Mouse (Mus musculus): ENCODE results near the gene Uqcc1. TPM values are rescaled to one million over a fixed set of nuclear protein-coding genes. Genes with fewer than 3 reads are reported as not detected.

Gene Uqcc1
- polyA plus RNA-seq, 1 experiment from 2014 or later: 76.1 TPM

DNA sequence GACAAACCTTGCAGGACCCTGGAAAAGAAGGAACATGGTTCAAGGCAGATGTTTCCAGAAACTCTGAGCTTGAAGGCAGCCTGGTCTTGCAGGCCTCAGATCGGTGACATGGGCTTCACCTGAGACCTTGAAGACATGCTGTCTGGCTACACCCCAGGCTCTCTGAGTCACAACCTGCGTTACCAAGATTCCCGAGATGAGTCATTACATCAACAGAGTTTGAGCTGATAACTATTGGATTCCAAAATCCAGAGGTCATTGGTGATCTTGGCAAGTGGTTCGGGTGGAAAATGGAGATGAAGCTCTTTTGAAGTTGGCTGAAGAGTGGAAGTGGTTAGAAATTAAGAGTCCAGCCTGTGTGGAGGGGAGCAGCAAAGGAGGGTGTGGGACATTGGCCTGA is 120.5 kb downstream of the Uqcc1 start:
- no peaks in the 10 kb centered on the region; the same call in 1 of the 2 replicates for H3K27me3 ChIP-seq (replicated peaks; ENCODE audit: control insufficient read depth, insufficient read depth, low read length)

DNA sequence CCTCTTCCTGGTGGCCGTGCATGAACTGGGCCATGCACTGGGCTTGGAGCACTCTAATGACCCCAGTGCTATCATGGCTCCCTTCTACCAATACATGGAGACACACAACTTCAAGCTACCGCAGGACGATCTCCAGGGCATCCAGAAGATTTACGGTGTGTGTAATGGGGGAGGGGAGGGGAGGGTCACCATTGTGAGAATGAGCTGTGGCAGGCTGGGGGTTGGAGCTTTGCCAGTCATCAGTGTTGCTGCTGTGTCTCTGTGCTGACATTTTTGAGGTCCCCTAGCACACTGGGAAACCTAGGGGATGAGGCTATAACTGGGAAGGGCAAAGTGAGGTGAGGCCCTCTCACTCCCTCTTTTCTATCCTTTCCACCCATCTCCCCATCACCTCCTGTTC is 122.7 kb downstream of the Uqcc1 start:
- ATAC-seq (replicated peaks; ENCODE audit: low FRiP score) (no peak), DNase-seq (ENCODE audit: low spot score) (no peak)
- Histone ChIP-seq H3K36me3 (ENCODE audit: control insufficient read depth, insufficient read depth, low read length) (no peaks in the 10 kb centered on the region), H3K4me2 (no peak overlapping the region), H3K4me1 (replicated peaks; ENCODE audit: control insufficient read depth, insufficient read depth, low read length) (no peaks in the 10 kb centered on the region), H3K27me3 (replicated peaks; ENCODE audit: control insufficient read depth, insufficient read depth, low read length) (no peaks in the 10 kb centered on the region; the same call in 1 of the 2 replicates), H3K4me3 (ENCODE audit: low read depth, low read length) (no peak overlapping the region), H3K9me3 (ENCODE audit: control insufficient read depth, low read length) (no peaks in the 10 kb centered on the region), H3K27ac (ENCODE audit: low read depth, low read length) (no peak overlapping the region), H3K9ac (ENCODE audit: low read depth, low read length) (no peak overlapping the region)
- 73% methylated on average over 4 of the region's 4 CpGs for WGBS

More for the DNA sequence above, 120.5 kb downstream of the Uqcc1 start:
- whole genome bisulfite sequencing: 79% methylated on average over 4 of the region's 4 CpGs
- Histone ChIP-seq H3K4me2 (no peak overlapping the region), H3K4me1 (replicated peaks; ENCODE audit: control insufficient read depth, insufficient read depth, low read length) (no peaks in the 10 kb centered on the region), H3K9ac (ENCODE audit: low read depth, low read length) (no peak overlapping the region), H3K27ac (ENCODE audit: low read depth, low read length) (no peak overlapping the region), H3K9me3 (ENCODE audit: control insufficient read depth, low read length) (no peaks in the 10 kb centered on the region), H3K4me3 (ENCODE audit: low read depth, low read length) (no peak overlapping the region), H3K36me3 (ENCODE audit: control insufficient read depth, insufficient read depth, low read length) (no peaks in the 10 kb centered on the region)
- ATAC-seq (replicated peaks; ENCODE audit: low FRiP score) (no peak), DNase-seq (ENCODE audit: low spot score) (no peak)

DNA sequence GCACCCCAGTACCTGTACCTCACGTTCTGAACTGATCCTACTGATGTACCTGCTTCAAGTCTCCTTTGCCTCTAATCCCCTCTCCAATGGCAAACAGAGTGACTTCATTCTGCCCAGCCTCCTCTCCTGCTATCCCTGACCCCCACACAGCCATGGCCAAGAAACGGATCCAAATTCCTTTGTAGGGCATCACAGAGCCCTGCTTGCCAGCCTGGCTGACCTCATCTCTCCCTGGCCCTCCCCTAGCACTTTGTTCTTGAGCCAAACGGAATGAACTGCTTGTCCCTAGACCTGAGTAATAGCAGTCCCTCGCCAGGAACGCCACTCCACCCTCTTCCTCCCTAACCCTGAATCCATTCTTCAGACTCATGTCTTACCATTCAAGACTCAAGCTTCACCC is 123.6 kb downstream of the Uqcc1 start:
- WGBS: 78% methylated on average over 5 of the region's 5 CpGs
- no peak overlapping the region for H3K9ac ChIP-seq (ENCODE audit: low read depth, low read length)
- H3K36me3 ChIP-seq (ENCODE audit: control insufficient read depth, insufficient read depth, low read length): no peaks in the 10 kb centered on the region
- no peak for ATAC-seq (replicated peaks; ENCODE audit: low FRiP score)
- no peak for DNase-seq (ENCODE audit: low spot score)
- no peaks in the 10 kb centered on the region for H3K4me1 ChIP-seq (replicated peaks; ENCODE audit: control insufficient read depth, insufficient read depth, low read length)
- no peak overlapping the region for H3K4me3 ChIP-seq (ENCODE audit: low read depth, low read length)
- no peaks in the 10 kb centered on the region for H3K9me3 ChIP-seq (ENCODE audit: control insufficient read depth, low read length)
- H3K27me3 ChIP-seq (replicated peaks; ENCODE audit: control insufficient read depth, insufficient read depth, low read length): no peaks in the 10 kb centered on the region; the same call in 1 of the 2 replicates
- H3K27ac ChIP-seq (ENCODE audit: low read depth, low read length): no peak overlapping the region
- no peak overlapping the region for H3K4me2 ChIP-seq

DNA sequence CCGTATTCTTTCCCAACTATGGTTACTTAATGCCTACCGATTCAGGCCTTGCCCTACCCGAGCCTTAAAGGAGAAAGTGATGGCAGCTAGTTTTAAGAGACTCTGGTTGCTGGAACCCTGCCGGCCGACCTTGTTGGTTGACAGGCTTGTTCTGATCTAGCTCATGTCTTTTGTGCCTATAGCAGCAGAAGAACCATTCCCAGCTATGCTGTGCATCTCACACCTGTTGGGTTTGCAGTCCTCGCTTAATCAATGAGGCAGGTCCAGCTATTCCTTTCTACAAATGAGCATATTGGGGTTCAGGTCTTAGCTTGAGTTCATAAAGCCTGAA is 124.2 kb downstream of the Uqcc1 start:
- no peak overlapping the region for H3K9ac ChIP-seq (ENCODE audit: low read depth, low read length)
- H3K27me3 ChIP-seq (replicated peaks; ENCODE audit: control insufficient read depth, insufficient read depth, low read length): no peaks in the 10 kb centered on the region; the same call in 1 of the 2 replicates
- no peak overlapping the region for H3K4me3 ChIP-seq (ENCODE audit: low read depth, low read length)
- H3K27ac ChIP-seq (ENCODE audit: low read depth, low read length): no peak overlapping the region
- H3K4me1 ChIP-seq (replicated peaks; ENCODE audit: control insufficient read depth, insufficient read depth, low read length): no peaks in the 10 kb centered on the region
- 71% methylated on average over 6 of the region's 6 CpGs for WGBS
- no peaks in the 10 kb centered on the region for H3K36me3 ChIP-seq (ENCODE audit: control insufficient read depth, insufficient read depth, low read length)
- H3K9me3 ChIP-seq (ENCODE audit: control insufficient read depth, low read length): no peaks in the 10 kb centered on the region
- H3K4me2 ChIP-seq: no peak overlapping the region
- no peak for ATAC-seq (replicated peaks; ENCODE audit: low FRiP score)
- no peak for DNase-seq (ENCODE audit: low spot score)

DNA sequence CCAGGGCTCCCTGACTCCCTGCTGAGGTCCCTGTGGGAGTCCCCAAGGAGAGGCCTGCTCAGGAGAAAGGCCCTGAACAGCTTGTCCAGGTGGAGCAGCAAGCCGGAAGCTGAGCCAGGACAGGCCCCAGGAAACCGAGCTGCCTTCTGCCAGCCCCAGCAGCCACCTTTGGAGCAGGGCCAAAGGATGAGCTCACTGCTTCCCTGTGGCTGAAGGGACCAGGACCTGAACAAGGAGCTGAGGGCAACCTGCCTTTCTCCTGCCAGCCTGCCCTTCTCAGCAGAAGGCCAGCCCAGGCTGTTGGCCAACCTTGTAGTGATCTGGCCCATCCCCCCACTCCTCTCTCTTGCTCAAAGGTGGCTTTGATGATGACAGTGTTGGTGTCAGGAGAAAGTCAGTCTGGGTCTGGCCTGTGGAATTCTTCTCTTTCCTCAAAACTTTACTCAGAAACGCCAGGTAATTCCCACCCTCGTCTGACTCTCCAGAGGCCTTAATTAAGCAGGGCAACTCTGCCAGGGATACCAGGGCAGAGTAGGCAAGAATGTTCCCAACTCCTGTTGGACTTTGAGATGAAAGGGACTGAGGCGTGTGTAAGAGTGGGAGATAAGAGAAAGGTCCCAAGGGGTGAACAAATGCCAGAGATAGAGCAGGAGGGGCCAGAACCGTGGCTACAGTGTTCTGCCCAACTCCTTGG is 124.7 kb downstream of the Uqcc1 start:
- no peak overlapping the region for H3K4me3 ChIP-seq (ENCODE audit: low read depth, low read length)
- DNase-seq (ENCODE audit: low spot score) (no peak), ATAC-seq (replicated peaks; ENCODE audit: low FRiP score) (no peak)
- 44% methylated on average over 6 of the region's 6 CpGs for WGBS
- H3K27me3 ChIP-seq (replicated peaks; ENCODE audit: control insufficient read depth, insufficient read depth, low read length): 0 out of 2 replicates have a peak, but pooled peaks cover 2% of the 10 kb centered on the region
- H3K4me2 ChIP-seq: no peak overlapping the region
- no peak overlapping the region for H3K9ac ChIP-seq (ENCODE audit: low read depth, low read length)
- H3K9me3 ChIP-seq (ENCODE audit: control insufficient read depth, low read length): no peaks in the 10 kb centered on the region
- H3K27ac ChIP-seq (ENCODE audit: low read depth, low read length): no peak overlapping the region
- H3K36me3 ChIP-seq (ENCODE audit: control insufficient read depth, insufficient read depth, low read length): no peaks in the 10 kb centered on the region
- H3K4me1 ChIP-seq (replicated peaks; ENCODE audit: control insufficient read depth, insufficient read depth, low read length): no peaks in the 10 kb centered on the region

DNA sequence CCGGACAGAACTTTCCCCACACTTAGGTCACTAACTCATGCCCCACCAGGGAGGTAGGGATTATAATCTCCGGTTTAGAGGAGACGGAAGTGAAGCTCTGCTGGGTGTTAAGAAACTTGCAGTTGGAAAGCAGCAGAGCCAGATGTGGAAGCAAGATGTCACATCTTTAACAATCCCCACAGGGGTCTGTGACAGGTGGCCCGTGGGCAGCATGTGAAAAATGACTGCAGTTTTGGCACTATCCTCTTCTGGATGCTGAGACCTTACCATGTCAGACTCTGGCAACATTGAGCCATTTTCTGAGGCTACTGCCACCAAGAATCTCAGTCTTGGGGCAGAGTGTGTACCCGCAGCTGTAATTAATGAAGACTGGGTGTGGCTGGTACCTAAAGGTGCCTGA is 126.1 kb downstream of the Uqcc1 start:
- DNase-seq (ENCODE audit: low spot score): no peak
- WGBS: 67% methylated on average over 5 of the region's 5 CpGs
- Histone ChIP-seq H3K36me3 (ENCODE audit: control insufficient read depth, insufficient read depth, low read length) (no peaks in the 10 kb centered on the region), H3K9me3 (ENCODE audit: control insufficient read depth, low read length) (no peaks in the 10 kb centered on the region), H3K27ac (ENCODE audit: low read depth, low read length) (no peak overlapping the region), H3K4me1 (replicated peaks; ENCODE audit: control insufficient read depth, insufficient read depth, low read length) (no peaks in the 10 kb centered on the region), H3K9ac (ENCODE audit: low read depth, low read length) (no peak overlapping the region), H3K4me2 (no peak overlapping the region), H3K27me3 (replicated peaks; ENCODE audit: control insufficient read depth, insufficient read depth, low read length) (peaks cover 6% of the 10 kb centered on the region; the same call in 1 of the 2 replicates), H3K4me3 (ENCODE audit: low read depth, low read length) (no peak overlapping the region)
- ATAC-seq (replicated peaks; ENCODE audit: low FRiP score): no peak

DNA sequence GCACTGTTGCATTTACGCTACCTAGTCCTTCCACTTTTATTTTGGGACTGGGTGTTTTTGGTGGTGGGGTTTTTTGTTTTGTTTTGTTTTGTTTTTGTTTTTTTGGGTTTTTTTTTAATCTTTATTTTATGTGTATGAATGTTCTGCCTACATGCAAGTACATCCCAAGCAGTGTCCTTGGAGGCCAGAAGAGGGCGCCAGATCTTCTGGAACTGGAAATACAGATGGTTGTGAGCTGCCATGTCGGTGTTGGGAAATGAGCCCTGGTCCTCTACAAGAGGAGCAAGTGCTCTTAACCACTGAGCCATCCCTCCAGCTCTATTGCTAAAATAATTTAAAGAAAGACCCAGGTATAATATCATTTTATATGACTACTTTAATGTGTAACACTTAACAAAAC is 127.3 kb downstream of the Uqcc1 start:
- ATAC-seq (replicated peaks; ENCODE audit: low FRiP score) (no peak), DNase-seq (ENCODE audit: low spot score) (no peak)
- Histone ChIP-seq H3K9ac (ENCODE audit: low read depth, low read length) (no peak overlapping the region), H3K36me3 (ENCODE audit: control insufficient read depth, insufficient read depth, low read length) (no peaks in the 10 kb centered on the region), H3K4me3 (ENCODE audit: low read depth, low read length) (no peak overlapping the region), H3K27ac (ENCODE audit: low read depth, low read length) (no peak overlapping the region), H3K9me3 (ENCODE audit: control insufficient read depth, low read length) (no peaks in the 10 kb centered on the region), H3K4me1 (replicated peaks; ENCODE audit: control insufficient read depth, insufficient read depth, low read length) (no peaks in the 10 kb centered on the region), H3K4me2 (no peak overlapping the region), H3K27me3 (replicated peaks; ENCODE audit: control insufficient read depth, insufficient read depth, low read length) (peaks cover 6% of the 10 kb centered on the region; the same call in 1 of the 2 replicates)
- WGBS: 49% methylated on average over 3 of the region's 3 CpGs

DNA sequence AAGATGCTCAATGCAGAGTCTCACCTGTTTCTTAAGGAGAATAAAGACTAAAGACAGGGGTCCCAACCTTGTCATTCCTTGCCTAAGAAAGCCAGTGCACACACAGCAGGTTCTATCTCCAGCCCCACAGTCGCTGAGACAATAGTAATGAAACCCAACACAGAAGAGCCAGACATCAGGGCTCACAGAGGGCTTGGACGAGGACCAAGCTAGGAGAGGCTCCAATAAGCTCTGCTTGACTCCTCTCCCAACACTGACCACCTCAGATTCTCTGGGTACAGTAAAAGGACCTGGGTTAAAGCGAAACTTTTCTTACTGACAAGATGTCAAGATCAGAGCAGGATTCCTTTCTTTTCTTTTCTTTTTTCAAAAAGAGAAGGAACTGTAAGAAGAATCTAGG is 131.5 kb downstream of the Uqcc1 start:
- no peak overlapping the region for H3K9ac ChIP-seq (ENCODE audit: low read depth, low read length)
- H3K4me3 ChIP-seq (ENCODE audit: low read depth, low read length): no peak overlapping the region
- no peak overlapping the region for H3K27ac ChIP-seq (ENCODE audit: low read depth, low read length)
- no peaks in the 10 kb centered on the region for H3K36me3 ChIP-seq (ENCODE audit: control insufficient read depth, insufficient read depth, low read length)
- H3K4me1 ChIP-seq (replicated peaks; ENCODE audit: control insufficient read depth, insufficient read depth, low read length): no peaks in the 10 kb centered on the region
- no peak overlapping the region for H3K4me2 ChIP-seq
- no peaks in the 10 kb centered on the region for H3K9me3 ChIP-seq (ENCODE audit: control insufficient read depth, low read length)
- DNase-seq (ENCODE audit: low spot score) (no peak), ATAC-seq (replicated peaks; ENCODE audit: low FRiP score) (no peak)
- WGBS: 52% methylated on average over 3 of the region's 3 CpGs
- H3K27me3 ChIP-seq (replicated peaks; ENCODE audit: control insufficient read depth, insufficient read depth, low read length): peaks cover 6% of the 10 kb centered on the region; the same call in 1 of the 2 replicates

Data from liver, embryonic 11.5 days (tissue).